Mouse (Mus musculus): ENCODE measurements around the gene Gm45799. TPM values are rescaled to one million over a fixed set of nuclear protein-coding genes. Genes with fewer than 3 reads are reported as not detected.
A peak's percentile ranks its signal among the peaks of the same experiment; 100 is the strongest.

The Gm45799 gene
- polyA plus RNA-seq, 2 experiments from 2014 or later, result 6.7 to 12.1 TPM

DNA sequence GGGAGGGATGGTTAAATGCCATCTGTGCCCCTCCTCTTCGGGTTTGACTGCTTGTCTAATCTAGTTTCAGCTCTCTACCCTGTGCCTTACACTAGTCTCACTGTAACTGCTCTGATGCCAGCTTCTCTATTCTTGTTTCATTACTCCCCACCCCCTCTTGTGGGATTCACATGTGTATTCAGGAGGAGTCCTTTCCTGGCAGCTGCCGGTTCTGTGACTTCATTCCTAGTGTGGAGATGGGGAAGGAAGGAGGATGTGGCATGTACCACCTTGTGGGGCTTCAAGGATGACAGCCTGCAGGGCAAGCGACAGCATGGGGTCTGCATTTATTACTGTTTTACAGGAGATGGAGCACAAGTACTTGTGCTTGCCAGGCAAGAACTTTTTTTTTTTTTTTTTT, 1.6 kb downstream of the Gm45799 start:
- no peak for ATAC-seq

DNA sequence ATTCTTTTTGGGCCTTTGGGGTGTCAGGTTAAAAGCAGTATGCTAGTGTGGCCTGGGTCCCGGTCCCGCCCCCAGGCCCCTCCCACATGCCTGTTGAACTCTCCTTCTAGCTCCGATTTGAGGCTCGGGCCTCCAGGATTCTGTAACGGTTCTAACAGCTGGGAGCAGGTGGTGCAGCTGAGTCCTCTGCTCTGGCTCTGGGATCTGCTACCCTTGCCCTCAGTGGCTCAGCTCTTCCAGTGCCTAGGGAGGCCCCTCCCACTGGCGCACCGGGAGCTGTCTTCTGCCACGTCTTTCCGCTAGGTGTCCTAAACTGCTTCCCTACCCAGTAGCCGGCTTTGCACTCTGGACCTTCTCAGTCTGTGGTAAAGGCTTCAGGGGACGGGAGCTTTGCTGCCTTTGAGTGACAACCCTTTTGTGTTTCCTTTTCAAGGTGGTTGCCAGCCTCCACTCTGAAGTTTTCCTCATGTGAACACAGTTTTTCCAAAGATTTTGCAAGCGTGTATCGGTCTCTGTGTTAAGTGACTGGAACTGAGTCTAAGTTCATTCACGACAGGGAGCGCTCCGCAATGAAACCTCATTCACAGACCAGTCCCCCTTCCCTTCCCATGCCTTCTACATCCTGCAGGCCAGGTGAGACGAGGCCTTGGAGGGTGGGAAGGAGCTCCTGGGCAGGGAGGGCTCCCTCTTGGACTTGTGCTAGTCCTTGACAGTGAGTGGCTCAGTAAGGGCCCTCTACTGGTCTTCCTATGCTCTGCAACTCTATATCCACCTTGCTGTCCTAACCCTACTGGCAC, 10.5 kb downstream of the Gm45799 start, which contains the start of gene Dnhd1:
Dnhd1 (plus strand) TSS at position 189 of the 797 bp plus-strand sequence.
- peak; percentile 96 for ATAC-seq

DNA sequence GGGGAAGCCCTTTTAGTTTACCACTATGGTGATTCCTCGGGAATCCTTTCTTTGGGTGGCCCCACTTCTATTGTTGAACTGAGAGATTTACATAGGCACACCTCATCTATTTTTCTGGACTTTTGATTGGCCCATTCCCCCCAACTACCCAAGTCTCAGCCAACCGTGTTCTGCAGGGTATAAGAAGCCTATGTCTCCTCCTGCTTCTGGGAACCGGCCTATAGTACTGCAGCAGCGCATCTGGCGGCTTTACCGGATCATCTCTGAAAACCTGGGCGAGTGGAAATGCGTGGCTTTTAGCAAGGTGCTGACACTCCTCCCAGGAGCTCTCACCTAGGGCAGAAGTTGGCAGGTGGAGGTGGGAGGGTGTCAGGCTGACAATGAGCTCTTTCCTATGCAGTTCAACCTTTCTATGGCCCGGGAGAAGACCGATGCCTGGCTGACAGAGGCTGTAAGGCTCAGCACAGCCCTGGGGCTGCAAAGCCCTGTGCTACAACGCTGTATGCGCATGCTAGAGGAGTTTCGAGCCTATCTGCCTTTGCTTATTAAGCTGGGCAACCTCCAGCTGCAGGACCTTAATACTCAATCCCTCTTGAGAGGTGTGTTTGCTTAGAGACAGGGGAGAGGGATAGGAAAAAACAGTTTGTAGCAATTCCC, 45.3 kb downstream of the Gm45799 start:
- no peak for ATAC-seq

DNA sequence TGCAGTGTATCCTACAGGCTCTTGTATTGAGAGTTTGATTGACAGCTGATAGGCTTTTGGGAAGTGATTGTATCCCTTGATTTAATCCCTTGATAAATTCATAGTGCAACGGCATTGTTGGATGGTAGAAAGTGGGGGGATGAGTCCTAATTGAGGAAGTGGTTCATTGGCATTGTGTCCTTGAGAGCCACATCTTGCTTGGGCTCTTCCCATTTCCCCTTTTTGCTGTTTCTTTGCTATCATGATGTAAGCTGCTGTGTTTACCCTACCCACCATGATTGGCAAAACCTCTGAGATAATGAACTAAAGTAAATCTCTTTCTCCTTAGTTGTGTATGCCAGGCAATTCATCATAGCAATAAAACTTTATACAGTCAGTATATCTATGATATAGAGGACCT, 50.5 kb downstream of the Gm45799 start:
- ATAC-seq, result no peak

DNA sequence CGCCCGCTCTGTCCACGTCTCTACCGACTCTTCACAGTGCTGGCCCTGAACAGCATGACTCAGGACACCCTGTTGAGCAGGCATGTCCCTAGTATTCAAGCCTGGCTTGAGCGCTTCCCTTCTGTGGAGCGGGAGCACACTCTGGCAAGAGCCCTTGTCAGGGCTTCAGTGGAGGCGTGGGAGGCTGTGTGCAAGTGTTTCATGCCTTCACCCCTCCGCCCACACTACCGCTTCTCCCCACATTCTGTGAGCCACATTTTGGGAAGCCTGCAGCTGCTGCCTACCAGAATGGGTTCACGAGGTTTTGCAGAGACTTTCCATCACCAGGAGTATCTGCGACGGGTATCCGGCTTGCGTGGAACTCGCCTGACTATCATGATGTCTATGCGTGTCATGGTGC, 62.8 kb downstream of the Gm45799 start:
- no peak for ATAC-seq

DNA sequence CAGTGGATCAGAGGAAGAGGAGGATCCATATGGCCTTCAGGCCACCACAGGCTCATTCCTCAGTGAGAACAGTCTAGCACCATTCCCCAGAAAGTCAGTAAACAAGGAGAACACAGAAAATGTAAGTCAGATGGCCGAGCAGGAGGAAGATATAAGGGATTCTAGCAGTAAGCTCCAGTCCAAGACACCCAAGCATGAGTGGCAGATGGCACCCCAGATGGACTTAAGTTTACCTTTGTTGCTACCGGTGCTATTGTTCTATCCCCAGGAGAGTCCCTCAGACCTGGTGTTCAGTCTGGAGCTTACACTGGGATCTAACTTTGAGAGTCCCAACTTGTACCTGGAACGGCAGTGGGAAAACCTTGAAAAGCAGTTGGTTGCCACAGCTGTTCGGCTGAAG, 63.5 kb downstream of the Gm45799 start:
- no peak for ATAC-seq

DNA sequence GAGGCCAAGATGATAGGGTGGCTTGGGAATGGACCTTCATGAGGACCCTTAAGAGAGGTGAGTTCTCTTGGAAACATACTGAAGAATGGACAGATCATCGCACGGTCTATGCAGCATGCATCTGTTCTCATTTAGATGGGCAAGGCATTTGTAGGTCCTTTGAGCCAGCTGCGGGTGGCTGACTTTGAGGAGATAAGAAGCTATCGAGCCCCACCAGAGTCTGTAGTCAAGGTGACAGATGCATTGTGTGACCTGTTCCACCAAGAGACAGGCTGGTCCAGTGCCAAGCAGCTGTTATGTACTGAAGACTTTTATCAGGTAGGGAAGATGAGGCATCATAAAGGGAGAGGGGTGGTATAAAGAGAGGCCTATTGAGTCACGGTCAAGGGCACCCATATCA, 68.4 kb downstream of the Gm45799 start:
- no peak for ATAC-seq

DNA sequence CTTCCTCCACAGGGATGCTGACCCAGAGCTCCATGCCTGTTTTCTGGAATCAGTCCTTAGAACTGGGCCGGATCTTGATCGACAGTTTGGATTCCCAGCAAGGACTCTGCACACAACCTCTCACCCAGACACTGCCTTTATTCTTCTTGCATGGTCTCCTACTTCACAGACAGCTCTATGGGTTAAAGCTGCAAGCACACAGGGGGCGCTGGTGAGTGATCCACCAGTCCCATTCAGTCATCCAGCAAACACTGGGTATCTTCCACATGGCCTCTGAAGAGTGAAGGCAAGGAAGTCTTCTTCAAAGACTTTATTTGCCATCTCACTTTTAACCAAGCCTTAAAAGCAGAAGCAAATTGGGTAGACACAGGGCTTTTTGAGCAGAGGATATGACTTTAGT, 75.0 kb downstream of the Gm45799 start:
- no peak for ATAC-seq

DNA sequence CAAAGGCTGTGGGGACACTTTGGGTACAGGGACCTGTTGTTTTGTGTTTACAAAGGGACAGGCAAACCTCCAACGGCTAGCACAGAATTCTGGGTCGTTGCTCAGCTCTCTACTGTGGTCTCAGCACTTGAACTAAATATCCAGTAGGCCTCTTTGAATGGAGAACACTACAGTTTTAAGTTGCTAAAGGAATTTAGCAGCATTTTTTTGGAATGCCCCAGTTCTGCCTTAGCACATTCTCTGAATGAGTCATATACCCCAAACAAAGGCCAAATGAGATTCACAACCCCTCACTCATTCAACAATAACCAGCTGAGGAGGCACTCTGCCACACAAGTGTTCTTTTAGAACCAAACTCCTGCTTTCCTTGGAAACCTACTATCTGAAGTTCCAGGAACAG, 81.6 kb downstream of the Gm45799 start:
- no peak for ATAC-seq

DNA sequence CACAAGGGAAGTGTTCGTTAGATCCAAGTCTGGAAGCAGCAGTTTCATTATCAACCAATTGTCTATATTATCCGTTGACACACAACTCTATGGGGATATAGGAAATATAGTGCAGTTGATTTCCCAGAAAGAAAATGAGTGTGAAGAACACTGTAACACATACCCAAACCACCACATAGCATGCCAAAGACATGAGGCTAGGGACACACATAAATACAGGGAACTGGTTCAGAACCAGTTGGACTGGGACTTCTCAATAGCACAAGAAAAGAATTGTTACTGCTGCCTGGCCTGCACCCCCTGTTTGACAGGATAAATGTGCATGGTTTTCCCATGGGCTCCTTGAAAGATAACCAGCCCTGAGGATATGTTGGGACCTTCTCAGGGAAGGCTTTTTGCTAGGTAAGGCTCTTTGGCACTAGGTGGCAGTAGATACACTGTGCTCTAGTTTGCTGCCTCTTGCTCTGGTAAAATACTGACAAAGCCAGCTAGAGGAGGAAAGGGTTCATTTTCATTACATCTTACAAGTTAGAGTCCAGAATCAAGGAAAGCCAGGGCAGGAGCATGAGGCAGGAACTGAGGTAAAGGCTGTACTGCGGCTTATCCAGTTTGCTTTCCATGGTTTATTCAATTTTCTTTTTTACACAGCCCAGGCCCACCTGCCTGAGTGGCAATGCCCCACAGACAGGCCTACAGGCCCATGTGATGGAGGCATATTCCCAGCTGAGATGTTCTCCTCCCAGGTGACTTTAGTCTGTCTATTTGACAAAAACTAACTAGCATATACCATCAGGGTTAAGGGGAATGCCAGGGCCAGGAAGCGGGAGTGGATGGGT, 86.0 kb downstream of the Gm45799 start:
- ATAC-seq, result peak; percentile 97

DNA sequence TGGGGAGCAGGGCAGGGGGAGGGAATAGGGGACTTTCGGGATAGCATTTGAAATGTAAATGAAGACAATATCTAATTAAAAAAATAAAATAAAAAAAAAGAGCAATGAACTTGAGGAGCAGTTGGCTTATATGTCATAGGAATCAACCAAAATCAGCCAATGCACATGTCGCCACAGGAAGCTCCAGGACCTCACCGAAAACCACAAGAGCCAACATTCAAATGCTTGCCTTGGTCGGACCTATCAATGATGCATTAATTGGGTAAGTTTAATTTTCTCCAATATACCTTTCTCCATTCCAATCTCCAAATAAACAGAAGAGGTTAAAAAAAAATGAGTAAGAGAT, 86.6 kb downstream of the Gm45799 start:
- ATAC-seq, result no peak

DNA sequence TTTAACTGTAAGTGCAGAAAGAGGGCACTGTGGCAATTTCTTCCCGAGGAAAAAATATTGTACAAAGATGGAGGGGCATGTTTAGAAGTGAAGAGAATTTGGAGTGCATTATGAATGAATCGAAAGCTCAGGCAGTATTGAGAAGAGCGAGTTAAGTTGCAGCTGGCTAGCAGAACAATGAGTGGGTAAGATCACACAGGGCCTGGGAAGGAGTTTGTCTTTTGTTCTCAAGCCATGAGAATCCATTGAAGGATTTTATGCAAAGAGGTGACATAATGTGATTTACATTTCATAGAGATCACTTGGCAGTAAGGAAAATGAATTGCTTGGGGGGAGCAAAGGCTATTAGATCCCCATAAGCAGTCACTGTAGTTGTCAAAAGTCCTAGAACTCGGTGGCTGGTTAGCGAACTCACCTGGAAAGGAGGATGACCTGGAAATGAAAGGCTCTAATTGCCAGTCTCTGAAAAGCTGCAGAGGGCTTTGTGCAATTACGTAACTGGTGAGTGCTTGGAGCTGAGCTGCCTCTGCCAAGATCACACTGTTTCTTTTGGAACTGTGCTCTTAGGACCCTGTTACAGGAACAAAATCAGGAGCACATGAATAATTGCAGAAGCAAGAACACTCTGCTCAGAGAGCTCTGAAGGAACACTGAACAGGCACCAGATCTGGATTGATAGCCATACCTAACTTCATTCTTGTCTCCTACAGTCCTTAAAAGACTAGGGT, 88.5 kb downstream of the Gm45799 start:
- no peak for ATAC-seq

DNA sequence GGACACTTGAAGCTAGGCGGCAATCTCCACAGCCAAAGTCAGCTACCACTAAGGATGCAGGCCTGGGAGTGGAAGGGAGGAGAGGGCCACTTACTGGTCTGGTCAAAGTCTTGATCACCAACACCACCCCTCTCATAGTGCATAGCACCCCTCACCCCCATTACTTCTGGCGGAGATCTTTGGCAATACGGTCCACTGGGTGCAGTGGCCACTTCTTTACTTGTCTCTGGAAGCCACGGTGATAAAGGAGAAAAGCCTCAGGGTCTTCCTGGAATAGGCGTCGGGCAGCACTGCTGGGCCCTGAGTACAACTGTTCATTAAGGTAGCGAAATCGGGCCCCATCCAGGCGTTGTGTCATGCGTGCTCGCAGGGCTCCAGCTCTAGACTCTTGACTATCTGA, 93.5 kb downstream of the Gm45799 start:
- no peak for ATAC-seq

Other genes starting within 250 kb of the Gm45799 start
- 10 to 100 TPM in 1 of 2 experiments, 1 to 10 TPM in 1; 9.6 to 27.0 TPM for gene Fam160a2, start 240.5 kb upstream of the Gm45799 start, polyA plus RNA-seq (2017; shearing (Covaris generic))
- not detected for gene Cnga4, start 236.0 kb upstream of the Gm45799 start, polyA plus RNA-seq (2017; shearing (Covaris generic))
- gene Cckbr, start 214.8 kb upstream of the Gm45799 start, polyA plus RNA-seq (2017; shearing (Covaris generic)), result not detected
- under 1 TPM in 1 of 2 experiments, not detected in 1; 0.19 TPM for gene Cavin3, start 158.3 kb upstream of the Gm45799 start, polyA plus RNA-seq (2017; shearing (Covaris generic))
- 10 to 100 TPM; 21.6 to 25.9 TPM for gene Smpd1, start 86.2 kb upstream of the Gm45799 start, polyA plus RNA-seq (2017; shearing (Covaris generic))
- gene Apbb1, start 58.9 kb upstream of the Gm45799 start, polyA plus RNA-seq (2017; shearing (Covaris generic)), result 10 to 100 TPM in 1 of 2 experiments, 1 to 10 TPM in 1; 7.5 to 10.2 TPM
- not detected for gene Hpx, start 40.4 kb upstream of the Gm45799 start, polyA plus RNA-seq (2017; shearing (Covaris generic))
- gene Trim3, start 7.0 kb upstream of the Gm45799 start, polyA plus RNA-seq (2017; shearing (Covaris generic)), result 1 to 10 TPM; 1.7 to 6.7 TPM
- 100 to 1,000 TPM; 198 TPM for gene Timm10b, start 496 bp upstream of the Gm45799 start, polyA plus RNA-seq (2017; shearing (Covaris generic))
- 10 to 100 TPM in 1 of 2 experiments, 1 to 10 TPM in 1; 9.7 to 16.9 TPM for gene Arfip2, start 136 bp upstream of the Gm45799 start, polyA plus RNA-seq (2017; shearing (Covaris generic))
- gene Dnhd1, start 10.3 kb downstream of the Gm45799 start, polyA plus RNA-seq (2017; shearing (Covaris generic)), result 1 to 10 TPM in 1 of 2 experiments, under 1 TPM in 1; 0.83 to 3.2 TPM
- 100 to 1,000 TPM; 138 to 196 TPM for gene Ilk, start 96.0 kb downstream of the Gm45799 start, polyA plus RNA-seq (2017; shearing (Covaris generic))
- 10 to 100 TPM; 19.1 to 24.8 TPM for gene Rrp8, start 96.8 kb downstream of the Gm45799 start, polyA plus RNA-seq (2017; shearing (Covaris generic))
- 10 to 100 TPM in 1 of 2 experiments, 1 to 10 TPM in 1; 8.0 to 18.7 TPM for gene Taf10, start 103.8 kb downstream of the Gm45799 start, polyA plus RNA-seq (2017; shearing (Covaris generic))
- gene Tpp1, start 111.7 kb downstream of the Gm45799 start, polyA plus RNA-seq (2017; shearing (Covaris generic)), result 100 to 1,000 TPM; 131 to 172 TPM
- not detected for gene Dchs1, start 147.1 kb downstream of the Gm45799 start, polyA plus RNA-seq (2017; shearing (Covaris generic))
- 100 to 1,000 TPM; 162 to 170 TPM for gene Mrpl17, start 170.5 kb downstream of the Gm45799 start, polyA plus RNA-seq (2017; shearing (Covaris generic))

Data from CD4-positive, CD25-positive, alpha-beta regulatory T cell, adult 4 months (primary cell).